Mouse (Mus musculus) layer of hippocampus, adult 18-20 months (tissue): Measurements from ENCODE around the gene Mvb12a. TPM values are rescaled to one million over a fixed set of nuclear protein-coding genes. Genes with fewer than 3 reads are reported as not detected.

Experiments
- DNase-seq, 2 experiments: peaks; one replicate each; pipeline ENCODE4 v3.0.0; 2022; ENCODE audit warnings: low spot score in 2 of 2
- total RNA-seq, 2 experiments: library from RNA; stranded (reverse); gene quantifications; 2 replicates each; pipeline ENCODE4 v1.2.3; 2021

Gene Mvb12a
- total RNA-seq, 2 experiments from 2014 or later, result 29.9 to 37.9 TPM

GRCm38 (mm10) chr8:71526272-71526671, 16.4 kb upstream of the Mvb12a start:
- DNase-seq, result no peak

GRCm38 (mm10) chr8:71527162-71527870, 15.4 kb upstream of the Mvb12a start:
- no peak for DNase-seq

GRCm38 (mm10) chr8:71528362-71529073, 14.2 kb upstream of the Mvb12a start:
- DNase-seq, result no peak

DNA sequence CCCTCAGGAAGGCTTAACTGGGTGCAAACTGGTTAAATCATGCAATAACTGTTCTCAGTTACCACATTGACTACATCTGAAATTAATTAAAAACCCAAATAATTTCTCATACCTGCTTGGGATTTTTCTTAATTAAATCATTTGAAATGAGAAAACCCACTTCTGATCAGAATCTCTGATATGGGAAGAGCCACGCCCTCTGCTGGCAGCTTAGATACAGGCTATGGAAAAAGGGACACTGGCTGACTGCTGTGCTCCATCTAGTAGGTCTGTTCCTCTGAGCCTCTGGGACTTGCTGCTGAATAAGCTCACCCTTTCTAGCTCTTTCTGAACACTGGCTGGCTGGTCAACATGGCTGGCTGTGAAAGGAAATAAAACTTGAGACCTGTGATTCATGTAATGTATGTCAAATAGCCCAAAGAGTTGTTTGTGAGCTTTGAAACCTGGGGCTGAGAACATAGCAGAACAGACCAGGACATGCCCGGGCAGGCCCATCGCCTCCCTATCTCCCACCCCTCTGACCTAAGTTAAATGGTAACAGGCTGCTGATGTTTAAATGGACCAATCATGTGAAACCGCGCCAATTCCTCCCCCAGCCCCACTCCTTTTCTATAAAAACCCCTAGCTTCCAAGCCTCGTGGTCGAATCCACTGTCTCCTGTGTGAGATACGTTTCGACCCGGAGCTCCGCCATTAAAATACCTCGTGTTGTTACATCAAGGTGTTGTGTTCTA, 11.8 kb upstream of the Mvb12a start:
- peak in 1 of 2 experiments; percentile 68 for DNase-seq

- no peak for DNase-seq
Measured at GRCm38 (mm10) chr8:71534263-71534810, 8.4 kb upstream of the Mvb12a start.

DNA sequence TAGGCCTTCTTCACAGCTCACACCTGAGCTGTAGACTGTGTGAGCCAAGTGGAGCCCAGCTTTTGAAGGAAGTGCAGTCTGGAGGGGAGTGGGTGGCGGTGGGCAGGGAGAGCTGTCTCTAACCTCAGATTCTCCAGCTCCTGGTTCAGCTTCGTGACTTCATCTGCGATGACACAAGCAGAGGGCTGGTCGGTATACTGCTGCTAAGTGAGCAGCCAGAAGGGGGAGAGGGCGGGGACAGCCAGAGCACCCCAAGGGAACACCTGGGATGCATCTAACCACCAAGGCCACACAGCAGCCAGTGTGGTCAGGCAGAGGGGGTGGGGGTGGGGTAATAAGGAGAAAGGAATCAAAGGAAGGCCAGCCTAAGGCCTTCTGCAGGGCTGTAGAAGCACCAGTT, 7.1 kb upstream of the Mvb12a start:
- peak in 1 of 2 experiments; percentile 18 for DNase-seq

DNA sequence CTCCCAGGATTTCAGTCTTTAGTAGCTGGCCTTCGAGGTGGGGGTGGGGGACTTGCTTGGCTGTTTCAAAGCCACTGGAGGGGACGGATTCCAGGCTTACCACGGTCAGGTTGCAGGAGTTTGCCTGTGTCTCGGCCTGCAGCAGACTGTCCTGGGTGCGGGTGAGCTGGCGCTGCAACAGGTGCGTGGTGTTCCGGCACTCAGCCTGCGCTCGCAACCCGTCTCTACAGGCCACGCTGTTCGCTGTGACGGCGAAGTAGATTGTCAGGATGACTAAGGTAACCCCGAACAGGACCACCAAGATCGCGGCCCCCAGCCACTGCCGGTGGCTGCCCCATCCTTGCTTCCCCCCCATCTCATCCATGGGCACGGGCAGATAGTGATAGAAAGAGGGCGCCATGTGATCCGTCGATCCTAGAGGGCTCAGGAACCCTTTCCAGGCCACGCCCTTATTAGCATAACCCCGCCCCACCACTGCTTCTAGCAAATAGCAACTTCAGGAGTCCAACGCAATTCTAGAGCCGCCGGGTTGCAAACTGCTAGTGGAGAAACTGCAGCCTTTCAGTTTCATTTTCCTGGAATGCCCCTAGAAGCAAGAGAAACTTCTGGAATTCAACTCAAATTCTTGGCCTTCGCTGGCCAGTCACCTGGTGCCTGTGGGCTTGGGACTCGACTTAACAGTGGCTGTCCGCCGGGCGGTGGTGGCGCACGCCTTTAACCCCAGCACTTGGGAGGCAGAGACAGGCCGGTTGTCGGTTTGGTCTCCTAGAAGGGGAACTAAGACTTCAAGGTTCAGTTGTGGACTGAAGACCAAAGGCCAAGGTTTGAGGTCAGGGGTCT, 5.5 kb upstream of the Mvb12a start, which contains the start of gene Bst2:
Gene Bst2, minus strand, starts transcription at position 429 of the 840 bp plus-strand sequence.
- peak in 1 of 2 experiments; percentile 46 for DNase-seq

DNA sequence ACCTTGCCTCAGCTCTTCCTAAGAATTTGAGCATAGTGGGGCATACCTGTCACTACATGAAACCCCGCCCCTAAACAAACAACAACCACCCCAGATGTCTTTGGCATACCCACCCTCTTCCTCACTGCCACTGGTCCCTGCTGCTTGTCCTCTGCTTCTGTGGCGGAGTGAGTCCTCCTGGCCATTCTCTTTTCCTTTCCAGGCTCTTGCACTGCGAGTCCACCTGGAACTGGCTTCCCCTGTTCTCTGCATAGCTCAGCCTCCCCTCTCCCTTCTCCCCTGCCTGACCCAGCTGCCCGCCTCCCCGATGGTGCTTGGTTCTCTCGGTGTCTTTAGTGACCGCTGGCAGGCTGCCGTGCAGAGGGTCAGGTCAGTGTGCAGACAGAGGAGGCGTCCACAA, 1.0 kb downstream of the Mvb12a start:
- DNase-seq, result no peak

DNA sequence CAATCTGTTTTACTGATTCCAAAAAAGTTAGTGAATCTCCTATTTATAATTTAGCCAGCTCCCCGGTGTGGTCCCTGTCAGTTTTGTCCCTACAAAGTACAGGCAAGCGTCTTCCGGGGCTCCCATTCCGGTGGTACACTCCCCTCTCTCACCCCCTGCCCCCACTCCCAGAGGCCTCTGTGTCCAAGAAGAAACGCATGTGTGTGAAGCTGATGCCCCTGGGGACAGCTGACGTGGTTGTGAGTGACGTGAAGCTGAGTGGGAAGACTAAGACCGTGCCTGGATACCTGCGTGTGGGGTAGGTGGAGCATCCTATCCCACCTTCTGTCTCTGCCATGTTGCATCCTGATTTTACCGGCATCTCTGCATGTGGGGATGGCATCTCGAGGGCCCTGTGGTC, 2.3 kb downstream of the Mvb12a start:
- no peak for DNase-seq

DNA sequence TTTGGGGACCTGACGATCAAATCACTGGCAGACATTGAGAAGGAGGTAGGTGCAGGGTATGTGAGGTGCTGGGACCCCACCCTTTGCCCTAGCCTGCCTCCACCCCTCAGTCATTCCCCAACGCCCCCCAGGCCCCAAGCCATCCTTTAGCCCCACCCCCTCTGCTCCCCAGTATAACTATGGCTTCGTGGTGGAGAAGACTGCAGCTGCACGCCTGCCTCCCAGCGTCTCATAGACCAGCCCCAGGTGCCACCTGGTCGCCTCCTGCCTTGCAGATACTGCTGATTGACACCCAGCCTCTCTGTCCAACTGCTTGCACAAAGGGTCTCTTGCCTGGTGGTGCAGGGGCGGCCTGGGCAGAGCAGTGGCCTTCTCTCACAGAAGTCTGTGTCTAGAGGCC, 4.9 kb downstream of the Mvb12a start:
- no peak for DNase-seq

GRCm38 (mm10) chr8:71550754-71551153, 8.0 kb downstream of the Mvb12a start:
- DNase-seq, result no peak

DNA sequence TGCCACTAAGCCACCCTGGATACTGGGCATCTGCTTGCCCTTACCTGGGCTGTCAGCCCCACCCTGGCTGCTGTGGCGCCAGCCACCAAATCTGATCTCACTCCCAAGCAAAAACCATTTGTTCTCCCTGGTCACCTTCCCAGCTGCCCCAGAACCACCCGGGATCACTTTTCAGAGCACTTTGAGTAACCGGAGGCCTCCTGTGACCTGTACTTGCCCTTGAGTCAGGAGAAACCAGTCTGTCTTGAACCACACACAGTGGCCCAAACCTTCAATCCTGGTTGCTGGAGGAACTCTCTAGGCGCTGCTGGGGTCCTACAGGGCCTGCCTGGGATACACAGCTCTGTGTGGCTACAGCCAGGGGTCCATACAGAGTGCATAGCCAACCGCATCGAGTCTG, 10.0 kb downstream of the Mvb12a start:
- DNase-seq, result no peak

- no peak for DNase-seq
Measured at GRCm38 (mm10) chr8:71554001-71554400, 11.3 kb downstream of the Mvb12a start.

DNA sequence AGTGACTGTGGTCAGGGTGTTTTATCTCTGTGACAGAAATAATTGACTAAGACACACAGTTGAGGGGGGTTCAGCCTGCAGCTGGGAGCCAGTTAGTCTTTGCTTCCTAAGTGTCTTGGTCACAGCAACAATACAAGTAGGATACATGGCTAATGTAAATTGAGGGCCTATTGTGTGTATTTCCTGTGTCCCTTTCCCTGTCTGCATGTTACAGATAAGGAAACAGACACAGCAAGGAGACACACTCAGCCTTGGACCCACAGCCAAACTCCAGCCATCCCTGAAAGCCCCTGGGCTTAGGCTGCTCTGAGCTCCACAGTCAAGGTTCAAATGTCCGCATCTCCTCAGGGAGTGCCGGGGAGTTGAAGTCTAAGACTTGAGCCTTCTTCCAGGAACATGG, 11.9 kb downstream of the Mvb12a start:
- DNase-seq, result no peak

DNA sequence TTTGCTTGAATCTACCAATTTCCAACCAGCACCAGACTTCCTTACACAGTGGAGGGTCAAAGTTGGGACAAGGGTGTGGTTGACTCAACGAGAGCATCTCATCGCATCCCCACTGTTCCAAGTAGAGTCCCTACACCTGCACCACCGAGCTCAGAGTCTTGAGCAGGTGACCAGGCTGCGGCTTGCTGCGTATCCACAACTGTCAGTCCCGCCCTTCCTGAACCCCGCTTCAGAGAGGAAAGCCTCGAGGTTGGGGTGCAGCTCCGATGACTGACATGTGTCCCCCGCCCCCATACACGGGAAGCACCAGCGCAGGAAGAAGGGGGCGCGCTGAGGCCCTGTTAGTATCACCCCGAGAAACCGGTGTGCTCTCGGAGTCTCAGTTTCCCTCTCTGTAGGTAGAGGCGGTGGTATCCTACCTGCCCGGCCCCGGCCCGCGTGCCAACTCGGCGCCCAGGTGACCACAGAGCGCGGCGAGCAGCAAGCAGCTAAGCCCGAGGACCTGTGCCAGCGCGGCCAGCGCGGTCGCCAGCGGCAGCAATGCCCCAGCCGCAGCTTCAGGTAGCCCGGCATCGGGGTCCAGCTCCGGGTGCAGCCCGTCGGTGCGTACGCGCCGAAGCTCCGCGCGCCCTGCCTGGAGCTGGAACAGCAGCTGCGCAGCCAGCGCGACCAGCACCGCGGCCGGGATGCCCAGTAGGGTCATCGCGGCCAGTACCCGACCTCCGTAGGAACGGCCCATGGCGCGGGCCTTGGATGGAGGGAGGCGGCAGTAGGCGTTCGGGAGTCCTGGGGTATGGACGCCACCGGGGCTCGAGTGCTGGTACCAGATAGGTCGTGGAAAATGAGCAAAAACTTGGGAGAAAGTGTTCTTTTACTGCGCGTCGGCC, 15.6 kb downstream of the Mvb12a start, which contains the start of gene Tmem221:
Gene Tmem221, minus strand, starts transcription at position 801 of the 887 bp plus-strand sequence.
- DNase-seq, result no peak

GRCm38 (mm10) chr8:71558958-71559690, 16.4 kb downstream of the Mvb12a start:
- no peak for DNase-seq

- DNase-seq, result no peak
Measured at GRCm38 (mm10) chr8:71560071-71560470, 17.3 kb downstream of the Mvb12a start.

DNA sequence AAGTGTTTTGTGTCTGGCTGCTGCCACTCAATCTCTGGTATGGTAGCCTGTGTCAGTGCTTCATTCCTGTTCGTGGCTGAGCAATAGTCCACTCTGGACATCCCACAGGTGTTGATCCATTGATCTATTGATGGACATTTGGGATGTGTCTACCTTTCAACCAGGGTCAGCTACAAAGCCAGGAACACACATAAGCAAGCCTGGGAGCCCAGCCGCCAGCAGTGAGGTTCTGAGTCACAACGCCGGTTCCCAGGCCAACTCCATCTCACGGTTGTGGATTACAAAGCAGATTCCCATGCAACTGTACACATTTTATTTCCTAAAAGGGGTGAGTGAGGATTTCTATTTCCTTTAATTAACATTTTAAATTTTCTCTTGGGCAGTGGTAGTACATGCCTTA, 18.0 kb downstream of the Mvb12a start:
- no peak for DNase-seq

GRCm38 (mm10) chr8:71561401-71561800, 18.7 kb downstream of the Mvb12a start:
- DNase-seq, result peak; percentile 56 to 71
